Mouse (Mus musculus): Measurements from ENCODE around the gene Plcl1.

Plcl1 gene

DNA sequence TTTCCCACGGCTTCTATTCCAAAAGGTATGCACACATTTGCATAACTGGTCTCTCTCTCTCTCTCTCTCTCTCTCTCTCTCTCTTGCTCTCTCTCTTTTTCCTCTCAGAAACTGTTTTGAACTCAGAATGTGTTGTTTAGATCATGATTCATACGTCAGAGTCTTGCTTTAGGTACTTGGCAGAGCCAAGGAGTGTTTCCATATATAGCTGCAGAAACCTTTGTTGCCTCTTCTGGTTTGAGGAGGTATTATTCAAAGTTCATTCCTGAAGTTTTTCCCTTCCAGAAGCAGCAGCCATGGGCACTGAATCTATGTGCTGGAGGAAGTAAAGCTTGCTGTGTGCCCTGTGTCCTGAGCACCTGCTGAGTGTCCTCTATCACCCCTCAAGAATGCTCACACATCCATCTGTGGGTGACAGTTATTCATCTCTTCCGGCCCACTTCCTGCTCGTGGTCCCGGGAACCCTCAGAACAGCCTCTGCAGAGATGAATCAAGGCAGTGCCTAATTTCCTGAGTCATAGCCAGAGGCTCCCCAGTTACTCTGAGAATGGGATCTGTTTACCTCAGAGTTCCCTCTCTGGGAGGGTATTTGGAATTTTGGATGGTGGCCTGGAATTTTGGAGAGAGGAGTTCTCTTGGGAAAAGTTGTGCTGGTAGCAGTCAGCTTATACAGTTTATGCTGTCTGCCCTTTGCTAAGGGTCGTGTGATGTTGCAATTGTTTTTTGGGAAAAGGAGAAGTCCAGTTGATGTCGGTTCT, 123.0 kb downstream of the Plcl1 start:
- DNase-seq, result peak; percentile 25

DNA sequence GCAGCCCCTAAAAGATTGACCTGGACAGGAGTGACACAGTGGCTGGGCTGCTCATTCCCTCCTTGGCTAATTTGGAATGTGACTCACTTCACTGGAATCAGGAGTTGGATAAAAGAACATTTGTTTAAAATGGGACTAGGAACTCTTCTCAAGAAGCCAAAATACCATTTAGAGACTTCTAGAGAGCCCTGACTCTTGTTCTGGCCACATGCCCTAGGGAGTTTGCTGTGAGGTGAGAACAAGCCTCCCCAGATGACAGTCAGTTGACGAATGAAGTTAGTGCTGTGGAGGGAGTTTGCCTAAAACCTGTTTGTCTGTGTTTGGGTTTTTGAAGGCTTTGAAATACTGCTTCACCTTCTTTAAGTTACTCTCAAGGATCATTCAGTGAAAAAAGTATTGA, 128.1 kb downstream of the Plcl1 start:
- DNase-seq, result no peak

DNA sequence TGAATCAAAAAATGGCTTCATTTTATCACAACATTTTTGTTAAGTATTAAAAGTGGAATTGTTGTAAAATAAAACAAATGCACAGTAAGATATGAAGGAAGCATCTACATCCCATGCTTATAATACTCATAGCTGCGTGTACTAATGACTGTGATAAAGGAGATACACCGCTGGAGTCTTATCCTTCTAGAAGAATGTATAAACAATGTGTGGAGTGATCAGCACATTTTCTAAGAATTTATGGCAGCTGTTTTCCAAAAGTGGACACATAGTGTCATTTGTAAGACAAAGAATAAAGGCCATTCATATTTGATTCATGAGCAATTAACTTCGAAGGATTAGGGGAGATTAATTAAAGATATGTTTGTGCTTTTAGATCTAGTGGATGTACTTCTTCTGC, 148.7 kb downstream of the Plcl1 start:
- no peak for DNase-seq

GRCm38 (mm10) chr1:55557960-55558359, 152.2 kb downstream of the Plcl1 start:
- DNase-seq, result no peak

GRCm38 (mm10) chr1:55558409-55558808, 152.7 kb downstream of the Plcl1 start:
- no peak for DNase-seq

- no peak for DNase-seq
These were observed 154.3 kb downstream of the Plcl1 start for GRCm38 (mm10) chr1:55559998-55560397.

DNA sequence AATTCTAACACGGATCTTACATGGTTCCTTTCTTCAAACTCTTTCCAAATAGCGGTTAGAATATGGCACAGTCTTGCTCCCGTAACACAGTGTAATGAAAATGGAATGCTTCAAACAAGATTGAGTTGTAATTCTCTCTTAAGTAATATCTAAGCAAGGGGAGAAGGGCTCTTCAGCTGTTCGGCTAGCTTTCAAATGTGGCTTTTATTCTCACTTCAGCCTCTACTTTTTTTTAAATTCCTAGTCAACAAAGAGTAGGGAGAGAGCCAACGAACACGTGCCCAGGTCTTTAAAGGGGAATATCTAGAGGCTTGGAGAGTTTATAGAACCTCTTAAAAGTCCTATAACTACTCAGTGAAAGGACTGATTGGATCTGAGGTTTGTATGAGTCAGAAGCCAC, 160.2 kb downstream of the Plcl1 start:
- DNase-seq, result no peak

DNA sequence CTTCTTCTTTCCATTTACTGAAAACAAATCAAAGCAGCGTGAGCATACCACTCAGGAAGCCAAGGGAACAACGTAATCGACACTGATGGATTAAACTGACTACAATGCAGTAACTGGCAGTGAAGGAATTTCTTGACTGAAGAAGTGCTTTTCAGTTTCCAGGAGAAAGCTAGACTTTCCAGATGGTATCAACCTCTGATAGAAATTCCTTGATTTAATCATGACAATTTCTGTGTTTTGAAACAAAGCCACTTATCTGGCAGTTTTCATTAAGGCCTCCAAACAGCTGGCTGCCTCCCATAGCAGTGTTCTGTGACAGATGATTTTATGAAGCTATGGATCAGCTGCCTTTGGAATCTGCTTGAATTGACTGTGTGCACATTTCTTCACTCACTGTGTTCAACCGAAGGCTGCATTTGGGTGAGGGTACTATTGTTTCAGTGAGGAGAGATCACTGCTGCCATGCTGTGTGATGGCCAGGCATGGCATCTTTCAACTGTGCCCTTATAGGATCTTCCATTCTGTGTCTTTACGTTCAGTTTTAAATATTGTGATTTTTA, 162.2 kb downstream of the Plcl1 start:
- no peak for DNase-seq

- no peak for DNase-seq
These were observed 164.5 kb downstream of the Plcl1 start for GRCm38 (mm10) chr1:55570225-55570624.

DNA sequence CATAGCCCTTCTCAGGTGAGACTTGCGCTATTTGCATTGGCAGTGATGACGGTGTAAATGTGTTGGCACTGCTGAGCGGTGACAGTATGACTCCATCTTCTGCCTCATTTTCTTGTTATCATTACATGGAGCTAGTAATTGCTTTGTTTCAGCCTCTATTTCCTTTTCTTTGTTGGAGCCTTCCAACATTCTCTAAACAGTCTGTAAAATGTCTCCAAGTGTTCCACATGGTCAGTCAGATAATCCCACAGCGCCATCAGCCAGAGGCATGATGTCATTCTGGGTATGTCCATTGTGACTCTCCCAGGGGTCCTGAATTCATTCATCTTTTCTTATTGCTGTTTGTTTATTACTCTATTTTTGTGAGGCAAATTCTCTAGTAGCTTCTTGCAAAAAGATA, 165.7 kb downstream of the Plcl1 start:
- no peak for DNase-seq

DNA sequence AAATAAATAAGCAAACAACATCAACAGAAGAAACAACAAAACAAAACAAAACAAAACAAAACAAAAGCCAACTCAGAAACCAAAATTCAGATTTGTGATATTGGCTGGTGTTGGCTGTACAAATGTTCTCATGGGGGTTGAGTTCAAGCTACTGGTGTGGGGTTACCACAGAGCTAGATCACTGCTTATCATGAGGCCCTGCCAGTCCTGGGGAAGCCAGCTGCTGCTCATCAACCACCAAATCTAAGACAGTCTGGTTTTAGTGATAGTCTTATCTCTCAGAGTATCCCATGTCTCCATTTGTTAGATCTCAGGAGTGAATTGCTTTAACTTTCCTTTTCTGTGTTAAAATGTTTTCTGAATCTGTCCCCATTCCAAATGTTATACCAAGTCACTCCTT, 166.5 kb downstream of the Plcl1 start:
- no peak for DNase-seq

DNA sequence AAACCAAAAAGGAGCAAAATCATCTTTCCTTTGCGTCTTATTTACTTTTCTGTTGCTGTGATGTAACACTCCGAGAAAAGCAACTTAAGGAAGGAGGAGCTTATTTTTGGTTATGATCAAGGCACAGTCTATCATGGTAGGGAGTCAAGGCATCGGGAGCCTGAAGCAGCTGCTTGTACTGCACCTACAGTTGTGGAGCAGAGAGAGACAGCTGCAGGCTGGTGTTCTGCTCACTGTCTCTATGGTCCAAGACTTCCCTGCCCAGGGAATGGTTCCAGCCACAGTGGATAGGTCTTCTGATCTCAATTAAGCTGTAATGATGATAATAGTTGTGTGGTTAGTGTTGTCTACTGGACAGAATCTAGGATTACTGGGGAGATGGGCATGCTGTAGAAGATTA, 166.9 kb downstream of the Plcl1 start:
- DNase-seq, result no peak

- peak; percentile 47 for DNase-seq
These were observed 170.2 kb downstream of the Plcl1 start for GRCm38 (mm10) chr1:55575916-55576315.

DNA sequence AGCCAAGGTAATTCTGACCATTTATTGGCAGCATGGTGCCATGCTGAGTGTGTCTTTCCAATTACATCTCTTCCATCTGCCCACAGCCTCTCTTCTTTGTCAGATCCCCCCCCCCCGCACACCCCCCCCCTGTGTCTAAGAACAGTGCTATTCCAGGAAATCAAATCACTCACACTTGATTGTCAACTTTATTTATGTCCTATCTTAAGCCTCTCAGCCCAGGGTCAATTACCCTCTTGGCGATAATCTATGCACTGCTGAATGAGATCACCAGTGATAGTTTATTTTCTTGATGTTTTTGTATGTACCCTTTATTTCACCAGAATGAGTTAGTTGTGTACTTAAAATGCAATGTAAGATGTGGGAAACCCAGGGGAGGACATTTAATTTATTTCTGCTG, 176.0 kb downstream of the Plcl1 start:
- no peak for DNase-seq

DNA sequence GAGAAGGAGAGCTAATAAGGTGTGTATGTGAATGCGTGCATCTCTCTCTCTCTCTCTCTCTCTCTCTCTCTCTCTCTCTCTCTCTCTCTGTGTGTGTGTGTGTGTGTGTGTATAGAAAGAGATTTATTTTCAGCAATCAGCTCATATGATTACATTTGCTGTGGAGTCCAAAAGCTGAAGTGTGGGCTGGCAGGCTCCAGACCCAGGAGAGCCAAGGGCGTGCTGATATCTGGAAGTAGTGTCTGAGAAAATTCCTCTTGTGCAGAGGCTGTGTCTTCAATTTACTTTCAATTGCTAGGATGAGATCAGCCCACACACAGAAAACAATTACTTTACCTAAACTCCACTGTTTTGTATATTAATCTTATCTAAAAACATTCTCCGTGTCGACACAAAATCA, 179.7 kb downstream of the Plcl1 start:
- no peak for DNase-seq

DNA sequence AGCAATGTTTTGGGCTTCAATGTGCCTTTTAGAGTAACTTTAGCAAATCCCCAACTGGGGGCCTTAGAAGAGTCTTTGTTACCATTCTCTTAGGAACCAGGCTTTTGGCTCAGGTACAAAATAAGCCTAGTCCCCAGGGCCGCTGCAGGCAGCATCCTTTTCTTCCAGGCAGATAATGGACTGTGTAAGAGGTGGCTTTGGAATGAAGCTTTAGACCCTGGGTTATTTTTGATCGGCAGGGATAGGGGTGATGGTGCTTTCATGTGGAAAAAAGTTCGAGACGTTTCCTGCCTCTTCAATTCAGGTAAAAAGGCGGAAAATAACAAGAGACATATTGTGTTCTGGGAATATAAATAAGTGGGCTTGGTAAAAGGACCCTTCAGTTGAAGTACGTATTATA, 182.4 kb downstream of the Plcl1 start:
- DNase-seq, result no peak

GRCm38 (mm10) chr1:55590047-55590446, 184.3 kb downstream of the Plcl1 start:
- DNase-seq, result no peak

DNA sequence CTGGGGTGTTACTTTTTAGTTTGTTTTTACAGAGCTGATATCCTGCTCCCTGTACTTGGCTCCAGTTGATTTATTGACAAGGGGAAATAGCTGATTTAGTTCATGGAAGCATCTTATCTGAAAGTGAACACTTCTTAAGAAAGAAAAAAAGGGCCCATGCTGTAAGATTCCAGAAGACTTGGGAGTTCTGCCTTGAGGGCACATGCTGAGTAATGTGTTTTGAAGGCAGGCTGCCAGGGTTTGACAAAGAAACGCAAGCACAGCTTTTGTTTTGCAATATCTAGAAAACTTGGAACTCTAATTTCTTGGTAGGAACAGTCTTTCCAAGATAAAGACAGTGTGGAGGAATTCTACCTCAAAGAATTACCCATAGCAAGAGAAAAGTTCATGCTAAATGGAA, 194.8 kb downstream of the Plcl1 start:
- no peak for DNase-seq

DNA sequence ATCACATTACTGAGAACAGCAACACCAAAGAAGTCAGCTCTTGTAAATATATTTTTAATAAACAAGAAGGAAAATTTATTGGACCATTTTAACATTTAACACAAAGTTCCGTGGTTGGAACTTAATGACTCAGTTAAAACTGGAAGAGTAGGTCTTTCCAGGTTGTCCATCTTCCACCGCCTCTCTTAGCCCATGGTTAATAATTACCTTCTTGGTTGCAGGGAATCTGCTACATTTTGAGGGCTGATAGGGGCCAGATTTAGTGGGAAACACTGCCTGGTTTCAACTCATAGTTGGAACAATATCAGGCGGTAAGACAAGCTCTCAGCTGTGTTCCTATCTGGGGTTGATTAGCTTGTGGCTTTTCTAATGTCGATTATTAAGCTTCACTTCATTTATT, 198.9 kb downstream of the Plcl1 start:
- no peak for DNase-seq

DNA sequence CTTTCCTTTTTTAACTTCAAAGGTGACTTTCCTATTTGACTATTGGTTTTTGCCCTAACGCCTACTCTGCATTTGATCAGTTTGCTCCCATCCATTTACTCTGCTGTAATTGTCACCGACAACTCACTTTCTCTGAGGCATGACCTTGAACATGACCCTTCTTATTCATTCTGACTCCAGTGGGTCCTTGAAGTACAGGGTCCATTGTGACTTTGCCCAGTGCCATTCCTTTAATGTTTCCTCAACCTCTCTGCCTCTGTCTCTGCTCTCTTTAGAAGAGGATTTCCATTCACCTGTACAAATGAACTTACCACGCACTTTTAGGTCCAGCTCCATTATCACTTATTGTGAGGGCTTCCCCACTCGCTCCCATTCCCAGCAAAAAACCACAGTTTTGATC, 199.7 kb downstream of the Plcl1 start:
- no peak for DNase-seq

GRCm38 (mm10) chr1:55605956-55606355, 200.2 kb downstream of the Plcl1 start:
- no peak for DNase-seq

DNA sequence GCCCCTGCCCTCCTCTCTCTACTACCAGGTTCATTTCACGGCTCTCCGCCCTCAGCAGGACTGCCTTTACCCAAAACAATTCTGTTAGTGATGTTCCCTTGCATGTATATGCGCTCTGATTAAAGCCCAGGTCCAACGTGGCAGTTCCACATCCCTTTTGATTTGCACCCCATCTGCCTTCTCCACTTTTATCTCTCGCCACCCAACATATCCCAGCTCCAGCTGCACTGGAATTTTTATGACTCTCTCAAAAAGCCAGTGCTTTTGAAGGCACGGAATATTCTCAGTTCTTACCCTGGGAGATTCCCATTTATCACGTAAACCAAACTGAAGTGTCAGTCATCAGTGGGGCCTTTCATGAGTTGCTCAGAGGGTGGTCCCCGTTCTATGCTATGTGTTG, 200.7 kb downstream of the Plcl1 start:
- DNase-seq, result no peak

- DNase-seq, result no peak
These were observed 207.1 kb downstream of the Plcl1 start for GRCm38 (mm10) chr1:55612759-55613328.

- DNase-seq, result no peak
These were observed 212.1 kb downstream of the Plcl1 start for GRCm38 (mm10) chr1:55617857-55618256.

All from right cerebral cortex, adult 18-20 months (tissue).